Mouse (Mus musculus): ENCODE data around the gene Mlec. TPM values are rescaled to one million over a fixed set of nuclear protein-coding genes. Genes with fewer than 3 reads are reported as not detected.
A peak's percentile ranks its signal among the peaks of the same experiment; 100 is the strongest.
"Not testable (repeated sequence)": the region's sequence is repeated elsewhere in the genome, so short reads cannot be mapped to it uniquely, and the experiment has no call there.

Gene Mlec
- total RNA-seq, 1 experiment from 2014 or later = 69.5 TPM

- peak; percentile 90 for ATAC-seq (ENCODE audit: extremely low read depth, insufficient number of reproducible peaks, low FRiP score, poor library complexity, severe bottlenecking)
These were observed 23.5 kb downstream of the Mlec start, which contains the start of gene Unc119b for GRCm38 (mm10) chr5:115134234-115135165. Gene Unc119b, minus strand, starts transcription at chr5:115134975.

DNA sequence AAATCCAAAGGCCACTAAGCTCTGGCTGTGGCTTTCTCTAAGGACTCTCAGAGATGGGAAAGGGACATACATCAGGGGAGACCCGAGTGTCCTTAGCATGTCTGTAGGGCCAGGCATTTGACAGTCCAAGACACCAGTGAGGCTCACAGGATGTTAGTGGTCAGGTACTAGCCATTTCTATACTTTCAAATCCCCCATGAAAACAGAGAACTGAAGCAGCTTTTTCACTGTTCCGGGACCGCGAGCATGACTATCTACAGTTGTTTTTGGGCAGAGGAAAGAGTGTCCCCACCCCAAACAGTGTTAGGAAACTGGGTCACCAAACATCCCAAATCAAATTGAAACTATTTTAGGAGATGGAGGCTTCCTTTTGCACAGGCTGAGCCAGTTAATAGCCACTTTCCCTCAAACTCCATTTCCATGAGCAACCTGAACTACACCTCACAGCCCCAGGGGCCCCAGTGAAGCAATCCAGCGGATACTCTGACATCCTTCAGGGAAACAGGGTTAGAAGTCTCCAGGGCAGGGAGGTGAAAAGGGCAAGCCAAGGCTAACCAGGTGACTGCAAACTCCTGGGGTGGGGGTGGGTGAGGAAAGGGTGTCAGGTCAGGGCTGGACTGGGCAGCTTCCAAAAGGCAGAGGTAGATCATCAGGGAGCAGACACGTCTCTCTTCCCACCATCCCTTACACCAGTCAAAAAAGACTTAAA, 24.5 kb downstream of the Mlec start:
- ATAC-seq (ENCODE audit: extremely low read depth, insufficient number of reproducible peaks, low FRiP score, poor library complexity, severe bottlenecking) = no peak

- no peak for ATAC-seq (ENCODE audit: extremely low read depth, insufficient number of reproducible peaks, low FRiP score, poor library complexity, severe bottlenecking)
These were observed 25.5 kb downstream of the Mlec start for GRCm38 (mm10) chr5:115132465-115132864.

DNA sequence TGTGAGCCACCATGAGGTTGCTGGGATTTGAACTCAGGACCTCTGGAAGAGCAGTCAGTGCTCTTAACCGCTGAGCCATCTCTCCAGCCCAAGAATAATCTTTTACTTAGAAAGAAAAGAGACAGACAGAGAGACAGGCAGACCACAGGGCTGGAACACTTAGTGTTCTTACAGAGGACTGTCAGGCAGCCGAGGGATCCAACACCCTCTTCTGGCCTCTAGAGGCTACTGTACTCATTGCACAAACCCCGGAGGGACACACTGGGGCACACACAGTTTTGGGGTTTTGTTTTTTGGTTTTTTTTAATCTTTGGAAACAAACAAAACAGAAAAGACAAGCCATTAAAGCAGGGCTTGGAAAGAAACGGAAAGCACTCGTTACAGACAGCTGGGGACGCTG, 28.7 kb downstream of the Mlec start:
- ATAC-seq (ENCODE audit: extremely low read depth, insufficient number of reproducible peaks, low FRiP score, poor library complexity, severe bottlenecking) = no peak

DNA sequence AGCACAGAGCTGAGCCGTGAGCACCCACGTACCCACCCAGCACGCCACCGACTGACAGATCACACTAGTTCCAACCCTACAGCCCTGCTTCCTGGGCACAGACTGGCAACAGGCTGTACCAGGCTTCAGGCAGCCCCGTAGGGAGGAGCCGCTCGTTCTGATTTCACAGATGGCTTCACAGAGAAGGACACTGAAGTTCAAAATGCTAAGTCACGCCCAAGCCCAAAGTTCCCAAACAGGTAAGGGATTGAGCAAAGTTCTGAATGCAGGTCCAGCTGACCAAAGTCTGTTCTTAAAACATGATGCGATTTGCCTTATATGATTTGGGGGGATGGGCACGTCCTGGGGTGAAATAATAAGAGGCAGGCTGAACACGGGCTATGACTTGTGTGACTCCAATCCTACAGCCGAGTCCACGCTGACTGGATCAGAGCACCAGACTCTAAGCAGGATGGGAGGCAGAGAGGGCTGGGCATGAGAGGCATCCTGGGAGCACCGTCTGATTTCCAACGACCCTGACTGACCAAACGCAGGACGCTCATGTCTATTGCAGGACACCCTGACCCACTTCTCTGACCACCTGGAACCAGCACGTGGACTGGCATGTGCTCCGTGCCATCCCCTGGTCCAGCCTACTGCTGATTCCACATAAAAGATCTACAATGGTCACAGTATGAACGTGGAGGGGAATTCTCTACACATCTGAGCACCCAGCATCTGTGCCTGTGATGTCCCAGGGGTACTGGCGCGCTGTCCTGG, 30.4 kb downstream of the Mlec start:
- ATAC-seq (ENCODE audit: extremely low read depth, insufficient number of reproducible peaks, low FRiP score, poor library complexity, severe bottlenecking) = no peak

- ATAC-seq (ENCODE audit: extremely low read depth, insufficient number of reproducible peaks, low FRiP score, poor library complexity, severe bottlenecking) = no peak
These were observed 31.2 kb downstream of the Mlec start for GRCm38 (mm10) chr5:115126578-115127312.

DNA sequence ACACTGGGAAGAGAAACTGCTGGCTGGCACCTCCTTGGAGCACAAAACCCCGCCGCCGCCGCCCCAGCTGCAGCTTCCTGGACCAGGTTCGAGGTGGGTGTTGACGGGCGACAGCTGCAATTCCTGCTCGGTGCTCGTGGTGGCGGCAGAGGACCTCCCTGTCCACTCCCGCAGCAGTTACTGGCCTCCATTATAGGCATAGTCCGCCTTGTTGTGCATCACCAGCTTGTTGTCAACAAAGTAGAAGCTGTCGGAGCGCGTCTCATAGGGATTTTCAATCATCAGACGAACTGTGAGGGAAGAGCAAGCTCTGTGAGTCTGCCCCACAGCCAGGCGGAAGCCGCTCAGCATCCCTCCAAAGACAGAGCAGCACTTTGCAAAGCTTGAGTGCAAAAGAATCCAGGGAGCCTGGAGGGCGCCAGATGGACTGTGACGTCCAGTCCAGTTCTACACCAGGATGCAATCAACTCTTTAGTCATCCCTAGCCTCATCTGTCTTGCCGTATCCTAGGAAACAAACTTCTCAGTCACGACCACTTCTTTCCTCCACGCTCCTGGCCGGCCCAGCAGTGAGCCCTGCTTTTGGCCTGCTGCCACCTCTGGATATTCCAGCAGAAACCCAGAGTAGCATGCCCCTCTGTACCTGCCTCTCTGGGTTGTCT, 32.6 kb downstream of the Mlec start:
- ATAC-seq (ENCODE audit: extremely low read depth, insufficient number of reproducible peaks, low FRiP score, poor library complexity, severe bottlenecking) = peak; percentile 90

DNA sequence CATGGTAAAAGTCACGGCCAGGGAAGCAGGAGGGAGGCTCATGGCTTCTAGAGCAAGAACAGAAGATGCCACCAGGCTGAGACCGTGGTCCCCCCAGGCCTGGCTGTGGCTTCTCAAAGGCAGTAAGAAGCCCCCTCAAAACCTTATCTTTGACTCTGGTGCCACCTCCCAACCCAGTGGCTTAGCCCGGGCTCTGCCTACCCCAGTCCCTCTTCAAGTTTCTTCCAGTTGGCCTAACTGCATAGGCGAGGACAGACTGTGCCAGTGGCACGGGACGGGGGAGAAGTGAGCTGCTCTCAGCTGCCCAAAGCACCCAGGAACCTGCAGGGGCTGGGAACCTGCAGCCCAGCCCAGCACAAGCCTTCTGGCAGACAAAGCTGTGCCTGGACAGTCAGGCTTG, 33.3 kb downstream of the Mlec start:
- no peak for ATAC-seq (ENCODE audit: extremely low read depth, insufficient number of reproducible peaks, low FRiP score, poor library complexity, severe bottlenecking)

- no peak for ATAC-seq (ENCODE audit: extremely low read depth, insufficient number of reproducible peaks, low FRiP score, poor library complexity, severe bottlenecking)
These were observed 37.0 kb downstream of the Mlec start for GRCm38 (mm10) chr5:115120978-115121377.

DNA sequence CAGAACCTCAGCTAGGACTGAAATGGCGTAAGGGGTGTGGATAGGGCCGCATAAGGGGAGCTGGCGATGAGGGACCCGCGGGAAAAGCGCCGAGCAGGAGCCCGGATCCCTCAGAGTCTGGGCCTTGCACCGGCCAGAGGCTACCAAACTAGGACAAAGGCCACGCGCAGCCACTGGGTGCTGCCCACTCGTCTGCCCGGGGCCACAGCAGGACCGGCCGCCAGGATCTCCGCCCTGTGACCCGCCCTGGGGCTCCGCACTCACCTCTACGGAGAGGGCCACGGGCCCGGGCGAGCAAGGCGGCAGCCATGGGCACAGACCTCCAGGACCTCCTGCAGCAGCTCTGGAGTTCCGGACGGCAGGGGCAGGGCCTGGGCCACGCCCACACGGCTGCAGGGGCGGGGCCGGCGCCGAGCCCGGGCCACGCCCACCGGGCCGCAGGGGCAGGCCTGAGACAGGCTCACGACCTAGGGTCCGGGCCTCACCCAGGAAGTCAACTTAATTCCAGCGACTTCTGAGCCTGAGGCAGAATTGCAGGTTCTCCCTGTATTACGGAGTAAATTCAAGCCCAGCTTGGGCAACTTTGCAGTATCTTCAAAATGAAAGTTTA, 38.9 kb downstream of the Mlec start, which contains the start of gene Acads:
TSS of gene Acads (minus strand) at position 386 of the 610 bp plus-strand sequence.
- ATAC-seq (ENCODE audit: extremely low read depth, insufficient number of reproducible peaks, low FRiP score, poor library complexity, severe bottlenecking) = peak; percentile 72

- no peak for ATAC-seq (ENCODE audit: extremely low read depth, insufficient number of reproducible peaks, low FRiP score, poor library complexity, severe bottlenecking)
These were observed 40.5 kb downstream of the Mlec start for GRCm38 (mm10) chr5:115117467-115117866.

DNA sequence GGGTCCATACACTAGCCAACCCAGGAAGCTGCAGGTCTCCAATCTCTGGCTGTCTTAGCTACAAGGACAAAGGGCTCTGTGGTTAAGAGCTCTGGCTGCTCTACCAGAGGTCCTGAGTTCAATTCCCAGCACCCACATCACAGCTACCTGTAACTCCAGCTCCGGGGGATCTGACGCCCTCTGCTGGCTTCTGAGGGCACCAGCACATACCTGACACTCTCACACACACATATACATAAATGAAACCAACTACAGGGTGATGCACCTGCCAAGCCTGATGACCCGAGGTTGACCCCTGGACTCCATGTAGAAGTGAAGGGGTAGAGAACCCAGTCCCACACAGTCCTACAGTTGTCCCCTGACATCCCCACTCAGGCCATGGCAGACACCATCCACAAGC, 41.6 kb downstream of the Mlec start:
- no peak for ATAC-seq (ENCODE audit: extremely low read depth, insufficient number of reproducible peaks, low FRiP score, poor library complexity, severe bottlenecking)

- no peak for ATAC-seq (ENCODE audit: extremely low read depth, insufficient number of reproducible peaks, low FRiP score, poor library complexity, severe bottlenecking)
These were observed 43.5 kb downstream of the Mlec start for GRCm38 (mm10) chr5:115114501-115114900.

DNA sequence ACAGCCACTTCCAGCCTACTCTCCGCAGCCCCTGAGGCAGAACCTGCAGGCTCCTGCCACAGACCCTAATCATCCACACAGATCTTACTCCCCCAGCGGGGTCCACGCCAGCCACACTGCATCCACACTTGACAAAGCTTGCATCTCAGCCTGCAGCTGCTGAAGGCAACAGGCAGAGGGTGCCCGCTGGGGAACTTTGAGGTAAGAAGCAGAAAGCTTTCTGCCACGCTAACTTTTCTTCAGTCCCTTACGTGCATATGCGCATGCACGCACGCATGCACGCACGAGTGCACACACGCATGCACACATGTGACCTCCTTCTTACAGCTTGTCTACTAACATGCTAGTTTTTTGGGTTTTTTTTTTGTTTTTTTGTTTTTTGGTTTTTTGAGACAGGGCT, 44.7 kb downstream of the Mlec start:
- no peak for ATAC-seq (ENCODE audit: extremely low read depth, insufficient number of reproducible peaks, low FRiP score, poor library complexity, severe bottlenecking)

- no peak for ATAC-seq (ENCODE audit: extremely low read depth, insufficient number of reproducible peaks, low FRiP score, poor library complexity, severe bottlenecking)
These were observed 46.8 kb downstream of the Mlec start for GRCm38 (mm10) chr5:115111156-115111555.

GRCm38 (mm10) chr5:115103253-115103652, 54.7 kb downstream of the Mlec start:
- ATAC-seq (ENCODE audit: extremely low read depth, insufficient number of reproducible peaks, low FRiP score, poor library complexity, severe bottlenecking) = not testable (repeated sequence)

GRCm38 (mm10) chr5:115102231-115102630, 55.7 kb downstream of the Mlec start:
- no peak for ATAC-seq (ENCODE audit: extremely low read depth, insufficient number of reproducible peaks, low FRiP score, poor library complexity, severe bottlenecking)

- no peak for ATAC-seq (ENCODE audit: extremely low read depth, insufficient number of reproducible peaks, low FRiP score, poor library complexity, severe bottlenecking)
These were observed 57.5 kb downstream of the Mlec start for GRCm38 (mm10) chr5:115100473-115100872.
